Mouse (Mus musculus) olfactory bulb, adult 2 months (tissue): ENCODE measurements around the gene Dbndd2.

ENCODE experiments used
- CTCF ChIP-seq: fragments of 200-500 bp; IDR thresholded peaks from 2 replicates; pipeline ENCODE4 v1.5.1; 2012; ENCODE audit warnings: low read depth, mild to moderate bottlenecking, low read length, moderate library complexity; ENCODE audit not compliant: insufficient read depth
- POLR2A ChIP-seq: fragments of 200-500 bp; IDR thresholded peaks from 2 replicates; pipeline ENCODE4 v1.6.1; 2012; ENCODE audit warnings: mild to moderate bottlenecking, low read depth, low read length, moderate library complexity; ENCODE audit not compliant: insufficient read depth

DNA sequence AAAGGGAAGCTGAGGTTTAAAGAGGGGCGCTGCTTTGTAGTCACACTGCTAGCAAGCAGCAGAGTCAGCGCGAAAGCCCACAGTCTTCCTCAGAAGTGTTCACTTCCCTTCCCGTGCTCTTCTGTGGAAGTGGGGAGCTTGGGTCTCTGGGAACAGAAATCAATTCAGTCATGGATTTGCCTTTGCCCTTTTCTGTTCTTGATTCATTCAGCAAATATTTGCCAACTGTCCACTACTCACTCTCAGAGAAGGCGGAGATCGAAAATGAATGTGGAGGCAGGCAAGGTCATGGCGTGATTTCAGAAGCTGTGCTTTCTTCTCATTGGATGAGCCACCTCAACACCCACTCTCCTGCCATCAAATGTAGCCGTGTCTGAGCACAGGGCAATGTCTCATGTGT, 27.4 kb upstream of the Dbndd2 start:
- TF ChIP-seq CTCF (no peak), POLR2A (no peak)
